Mouse (Mus musculus): ENCODE data around the gene Galnt14. TPM values are rescaled to one million over a fixed set of nuclear protein-coding genes. Genes with fewer than 3 reads are reported as not detected.

Gene Galnt14
- polyA plus RNA-seq, 1 experiment from 2014 or later, result 2.8 TPM

DNA sequence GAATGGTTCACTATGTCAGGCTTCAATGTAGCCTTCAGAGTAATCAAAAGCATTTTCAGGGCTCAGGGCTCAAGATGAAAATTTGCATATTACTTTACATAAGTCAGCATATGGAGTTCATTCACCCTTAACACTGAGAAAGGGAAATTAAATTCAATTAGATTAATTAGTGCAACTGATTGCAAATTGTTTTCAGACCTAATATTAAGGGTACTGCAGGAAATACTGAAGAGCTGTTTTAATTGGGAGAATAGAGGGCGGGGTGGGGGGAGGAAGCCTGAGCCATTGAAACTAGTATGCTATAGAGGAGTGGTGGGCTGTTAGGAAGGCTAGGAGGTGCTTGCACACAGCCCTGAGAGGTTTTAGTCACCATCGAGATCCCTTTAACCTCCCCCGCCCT, 237.2 kb downstream of the Galnt14 start:
- no peaks in the 10 kb centered on the region for H3K36me3 ChIP-seq (replicated peaks; ENCODE audit: control insufficient read depth, insufficient read depth, low read depth, low read length)
- H3K4me3 ChIP-seq (ENCODE audit: low read depth, low read length), result no peak overlapping the region
- H3K27me3 ChIP-seq (ENCODE audit: control insufficient read depth, insufficient read depth, low read length), result no peaks in the 10 kb centered on the region
- no peaks in the 10 kb centered on the region for H3K9me3 ChIP-seq (replicated peaks; ENCODE audit: control insufficient read depth, low read length)
- no peak for DNase-seq (ENCODE audit: low spot score)
- H3K4me1 ChIP-seq (ENCODE audit: control insufficient read depth, insufficient read depth, low read length), result no peaks in the 10 kb centered on the region
- 73% methylated on average over 3 of the region's 3 CpGs for WGBS
- no peak overlapping the region for H3K9ac ChIP-seq (replicated peaks; ENCODE audit: low read length)
- no peak for ATAC-seq (replicated peaks; ENCODE audit: insufficient number of reproducible peaks, low FRiP score, low TSS enrichment, low read depth)
- no peak overlapping the region for H3K4me2 ChIP-seq (ENCODE audit: low read depth, low read length)
- no peak overlapping the region for H3K27ac ChIP-seq (replicated peaks; ENCODE audit: low read depth, low read length)

DNA sequence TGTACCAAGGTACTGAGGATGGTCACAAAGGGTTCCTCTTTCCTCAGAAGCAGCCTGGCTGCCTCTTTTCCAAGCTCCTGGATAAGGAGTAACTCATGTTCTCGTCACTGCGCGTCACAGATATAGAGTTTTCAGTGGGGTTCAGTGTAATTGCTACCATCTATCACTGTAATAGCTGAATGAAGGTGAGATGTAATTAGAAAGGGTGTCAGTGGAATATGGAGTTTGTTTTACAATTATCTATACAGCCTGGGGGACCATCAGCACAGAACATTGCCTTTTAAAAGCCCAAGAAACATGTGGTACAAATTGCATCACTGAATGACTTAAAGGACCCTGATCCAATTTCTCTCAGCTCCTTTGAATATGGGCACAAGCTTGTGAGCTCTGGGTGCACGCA, 249.4 kb downstream of the Galnt14 start:
- Histone ChIP-seq H3K36me3 (replicated peaks; ENCODE audit: control insufficient read depth, insufficient read depth, low read depth, low read length) (no peaks in the 10 kb centered on the region), H3K4me1 (ENCODE audit: control insufficient read depth, insufficient read depth, low read length) (no peaks in the 10 kb centered on the region), H3K9me3 (replicated peaks; ENCODE audit: control insufficient read depth, low read length) (no peaks in the 10 kb centered on the region), H3K27me3 (ENCODE audit: control insufficient read depth, insufficient read depth, low read length) (no peaks in the 10 kb centered on the region), H3K4me3 (ENCODE audit: low read depth, low read length) (no peak overlapping the region), H3K27ac (replicated peaks; ENCODE audit: low read depth, low read length) (no peak overlapping the region), H3K9ac (replicated peaks; ENCODE audit: low read length) (no peak overlapping the region), H3K4me2 (ENCODE audit: low read depth, low read length) (no peak overlapping the region)
- ATAC-seq (replicated peaks; ENCODE audit: insufficient number of reproducible peaks, low FRiP score, low TSS enrichment, low read depth), result no peak
- 71% methylated on average over 4 of the region's 4 CpGs for WGBS
- no peak for DNase-seq (ENCODE audit: low spot score)

- DNase-seq (ENCODE audit: low spot score), result no peak
- Histone ChIP-seq H3K27me3 (ENCODE audit: control insufficient read depth, insufficient read depth, low read length) (no peaks in the 10 kb centered on the region), H3K9me3 (replicated peaks; ENCODE audit: control insufficient read depth, low read length) (no peaks in the 10 kb centered on the region), H3K27ac (replicated peaks; ENCODE audit: low read depth, low read length) (no peak overlapping the region), H3K4me2 (ENCODE audit: low read depth, low read length) (no peak overlapping the region), H3K9ac (replicated peaks; ENCODE audit: low read length) (no peak overlapping the region), H3K4me1 (ENCODE audit: control insufficient read depth, insufficient read depth, low read length) (no peaks in the 10 kb centered on the region), H3K4me3 (ENCODE audit: low read depth, low read length) (no peak overlapping the region), H3K36me3 (replicated peaks; ENCODE audit: control insufficient read depth, insufficient read depth, low read depth, low read length) (no peaks in the 10 kb centered on the region)
- 80% methylated on average over 4 of the region's 4 CpGs for WGBS
- no peak for ATAC-seq (replicated peaks; ENCODE audit: insufficient number of reproducible peaks, low FRiP score, low TSS enrichment, low read depth)
Observed at GRCm38 (mm10) chr17:73458741-73459140, 251.5 kb downstream of the Galnt14 start.

DNA sequence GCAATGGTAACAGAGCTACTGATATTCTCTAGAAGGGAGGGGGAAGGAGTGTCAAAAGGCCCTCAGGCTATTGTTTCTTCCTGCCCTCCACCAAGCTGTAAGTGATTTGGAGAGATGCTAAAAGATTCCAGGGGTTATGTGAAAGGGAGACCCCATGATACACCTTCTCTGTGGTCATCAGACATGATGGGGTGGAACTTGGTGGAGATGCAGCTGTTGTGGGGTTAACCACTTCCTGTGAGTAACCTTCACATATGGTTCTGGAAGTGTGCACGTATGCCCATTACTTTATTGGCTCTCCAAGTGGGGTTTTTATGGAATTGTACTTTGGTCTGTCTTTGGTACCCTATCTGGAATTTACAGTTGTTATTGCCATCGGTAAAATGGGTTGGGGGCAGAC, 253.7 kb downstream of the Galnt14 start:
- DNase-seq (ENCODE audit: low spot score), result no peak
- H3K27me3 ChIP-seq (ENCODE audit: control insufficient read depth, insufficient read depth, low read length), result no peaks in the 10 kb centered on the region
- ATAC-seq (replicated peaks; ENCODE audit: insufficient number of reproducible peaks, low FRiP score, low TSS enrichment, low read depth), result no peak
- H3K4me2 ChIP-seq (ENCODE audit: low read depth, low read length), result no peak overlapping the region
- no peaks in the 10 kb centered on the region for H3K36me3 ChIP-seq (replicated peaks; ENCODE audit: control insufficient read depth, insufficient read depth, low read depth, low read length)
- H3K9ac ChIP-seq (replicated peaks; ENCODE audit: low read length), result no peak overlapping the region
- H3K4me1 ChIP-seq (ENCODE audit: control insufficient read depth, insufficient read depth, low read length), result no peaks in the 10 kb centered on the region
- H3K27ac ChIP-seq (replicated peaks; ENCODE audit: low read depth, low read length), result no peak overlapping the region
- 76% methylated on average over 2 of the region's 2 CpGs for WGBS
- no peaks in the 10 kb centered on the region for H3K9me3 ChIP-seq (replicated peaks; ENCODE audit: control insufficient read depth, low read length)
- no peak overlapping the region for H3K4me3 ChIP-seq (ENCODE audit: low read depth, low read length)

GRCm38 (mm10) chr17:73453646-73454045, 256.6 kb downstream of the Galnt14 start:
- Histone ChIP-seq H3K4me2 (ENCODE audit: low read depth, low read length) (no peak overlapping the region), H3K27me3 (ENCODE audit: control insufficient read depth, insufficient read depth, low read length) (no peaks in the 10 kb centered on the region), H3K9me3 (replicated peaks; ENCODE audit: control insufficient read depth, low read length) (no peaks in the 10 kb centered on the region), H3K9ac (replicated peaks; ENCODE audit: low read length) (no peak overlapping the region), H3K4me1 (ENCODE audit: control insufficient read depth, insufficient read depth, low read length) (no peaks in the 10 kb centered on the region), H3K36me3 (replicated peaks; ENCODE audit: control insufficient read depth, insufficient read depth, low read depth, low read length) (no peaks in the 10 kb centered on the region), H3K27ac (replicated peaks; ENCODE audit: low read depth, low read length) (no peak overlapping the region), H3K4me3 (ENCODE audit: low read depth, low read length) (no peak overlapping the region)
- DNase-seq (ENCODE audit: low spot score) (no peak), ATAC-seq (replicated peaks; ENCODE audit: insufficient number of reproducible peaks, low FRiP score, low TSS enrichment, low read depth) (no peak)
- 70% methylated on average over 3 of the region's 3 CpGs for WGBS

DNA sequence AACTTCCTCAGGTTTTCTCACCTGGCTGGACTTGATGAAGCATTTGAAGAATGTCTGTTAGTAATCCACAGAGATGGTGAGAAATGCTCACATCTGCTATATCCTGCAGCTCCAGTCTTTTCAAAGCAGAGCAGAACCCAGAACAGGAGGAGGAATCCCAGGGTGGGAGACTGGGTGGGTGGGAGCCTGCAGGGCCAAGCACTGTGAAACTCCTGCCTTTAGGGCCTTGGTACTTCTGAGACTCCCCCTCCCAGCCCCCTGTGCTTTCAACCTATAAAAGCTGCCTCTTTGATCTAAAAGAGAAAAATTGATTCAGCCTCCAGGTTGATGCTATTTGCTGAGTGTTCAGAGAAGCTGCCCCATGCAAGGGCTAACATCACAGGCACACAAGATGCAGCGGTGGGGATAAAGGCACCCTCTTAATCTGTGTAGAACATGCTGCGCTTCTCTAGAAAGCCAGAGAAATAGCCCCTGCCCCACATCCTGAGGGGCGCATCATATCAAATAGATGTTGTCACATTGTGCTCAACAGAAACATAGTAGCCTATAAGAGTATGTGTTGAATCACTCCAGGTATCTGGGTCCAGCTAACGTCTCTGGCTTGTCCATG, 258.0 kb downstream of the Galnt14 start:
- Histone ChIP-seq H3K27ac (replicated peaks; ENCODE audit: low read depth, low read length) (no peak overlapping the region), H3K4me1 (ENCODE audit: control insufficient read depth, insufficient read depth, low read length) (no peaks in the 10 kb centered on the region), H3K4me3 (ENCODE audit: low read depth, low read length) (no peak overlapping the region), H3K4me2 (ENCODE audit: low read depth, low read length) (no peak overlapping the region), H3K9ac (replicated peaks; ENCODE audit: low read length) (no peak overlapping the region), H3K9me3 (replicated peaks; ENCODE audit: control insufficient read depth, low read length) (no peaks in the 10 kb centered on the region), H3K36me3 (replicated peaks; ENCODE audit: control insufficient read depth, insufficient read depth, low read depth, low read length) (no peaks in the 10 kb centered on the region), H3K27me3 (ENCODE audit: control insufficient read depth, insufficient read depth, low read length) (no peaks in the 10 kb centered on the region)
- 82% methylated on average over 4 of the region's 4 CpGs for WGBS
- DNase-seq (ENCODE audit: low spot score), result no peak
- ATAC-seq (replicated peaks; ENCODE audit: insufficient number of reproducible peaks, low FRiP score, low TSS enrichment, low read depth), result no peak

DNA sequence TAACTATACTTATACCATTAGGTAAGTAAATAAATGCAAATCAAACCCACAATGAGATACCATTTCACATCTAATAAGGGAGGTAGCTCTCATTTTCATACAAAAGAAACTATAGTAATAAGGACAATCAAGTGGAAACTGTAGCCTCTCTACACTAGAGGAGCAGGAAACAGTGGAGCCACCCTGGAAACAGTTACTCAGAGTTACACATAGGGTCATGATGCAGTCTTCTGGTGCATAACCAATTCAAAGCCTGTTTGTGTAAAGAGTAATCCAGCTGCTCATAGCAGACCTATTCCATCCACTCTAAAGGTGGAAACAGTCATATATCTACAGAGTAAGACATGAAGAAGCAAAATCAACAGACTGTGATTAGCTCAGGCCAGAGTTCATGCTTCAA, 261.1 kb downstream of the Galnt14 start:
- no peak overlapping the region for H3K4me2 ChIP-seq (ENCODE audit: low read depth, low read length)

More for the DNA sequence above, 261.1 kb downstream of the Galnt14 start:
- DNase-seq (ENCODE audit: low spot score) (no peak), ATAC-seq (replicated peaks; ENCODE audit: insufficient number of reproducible peaks, low FRiP score, low TSS enrichment, low read depth) (no peak)
- H3K4me3 ChIP-seq (ENCODE audit: low read depth, low read length), result no peak overlapping the region
- no peaks in the 10 kb centered on the region for H3K27me3 ChIP-seq (ENCODE audit: control insufficient read depth, insufficient read depth, low read length)
- no peaks in the 10 kb centered on the region for H3K4me1 ChIP-seq (ENCODE audit: control insufficient read depth, insufficient read depth, low read length)
- no peak overlapping the region for H3K27ac ChIP-seq (replicated peaks; ENCODE audit: low read depth, low read length)
- no peaks in the 10 kb centered on the region for H3K36me3 ChIP-seq (replicated peaks; ENCODE audit: control insufficient read depth, insufficient read depth, low read depth, low read length)
- H3K9me3 ChIP-seq (replicated peaks; ENCODE audit: control insufficient read depth, low read length), result no peaks in the 10 kb centered on the region
- H3K9ac ChIP-seq (replicated peaks; ENCODE audit: low read length), result no peak overlapping the region

Measured in embryonic facial prominence, embryonic 11.5 days (tissue).